Mouse (Mus musculus): ENCODE results near the gene Rfx4.

Gene Rfx4

GRCm38 (mm10) chr10:84755786-84756203 lies at the start of gene Rfx4:
Gene Rfx4 (plus strand): TSS chr10:84756062.
- peak; percentile 92 for DNase-seq (ENCODE audit: low spot score)

- DNase-seq (ENCODE audit: low spot score), result no peak
Observed at GRCm38 (mm10) chr10:84706543-84706942, 49.3 kb upstream of the Rfx4 start.

GRCm38 (mm10) chr10:84707226-84707625 lies 48.6 kb upstream of the Rfx4 start:
- peak; percentile 36 for DNase-seq (ENCODE audit: low spot score)

GRCm38 (mm10) chr10:84707752-84708530 lies 47.9 kb upstream of the Rfx4 start:
- no peak for DNase-seq (ENCODE audit: low spot score)

GRCm38 (mm10) chr10:84710192-84710591 lies 45.7 kb upstream of the Rfx4 start:
- peak; percentile 49 for DNase-seq (ENCODE audit: low spot score)

- DNase-seq (ENCODE audit: low spot score), result peak; percentile 87
Observed at GRCm38 (mm10) chr10:84710827-84711226, 45.0 kb upstream of the Rfx4 start.

- DNase-seq (ENCODE audit: low spot score), result peak; percentile 39
Observed at GRCm38 (mm10) chr10:84711479-84711878, 44.4 kb upstream of the Rfx4 start.

GRCm38 (mm10) chr10:84711940-84712339 lies 43.9 kb upstream of the Rfx4 start:
- DNase-seq (ENCODE audit: low spot score), result no peak

GRCm38 (mm10) chr10:84712532-84712931 lies 43.3 kb upstream of the Rfx4 start:
- DNase-seq (ENCODE audit: low spot score), result no peak

- no peak for DNase-seq (ENCODE audit: low spot score)
Observed at GRCm38 (mm10) chr10:84713043-84713442, 42.8 kb upstream of the Rfx4 start.

- DNase-seq (ENCODE audit: low spot score), result no peak
Observed at GRCm38 (mm10) chr10:84715639-84716038, 40.2 kb upstream of the Rfx4 start.

GRCm38 (mm10) chr10:84716581-84716980 lies 39.3 kb upstream of the Rfx4 start:
- no peak for DNase-seq (ENCODE audit: low spot score)

GRCm38 (mm10) chr10:84722711-84723110 lies 33.2 kb upstream of the Rfx4 start:
- no peak for DNase-seq (ENCODE audit: low spot score)

GRCm38 (mm10) chr10:84727005-84727404 lies 28.9 kb upstream of the Rfx4 start:
- no peak for DNase-seq (ENCODE audit: low spot score)

- DNase-seq (ENCODE audit: low spot score), result no peak
Observed at GRCm38 (mm10) chr10:84727760-84728159, 28.1 kb upstream of the Rfx4 start.

- DNase-seq (ENCODE audit: low spot score), result no peak
Observed at GRCm38 (mm10) chr10:84730078-84730477, 25.8 kb upstream of the Rfx4 start.

GRCm38 (mm10) chr10:84730956-84731355 lies 24.9 kb upstream of the Rfx4 start:
- DNase-seq (ENCODE audit: low spot score), result no peak

- no peak for DNase-seq (ENCODE audit: low spot score)
Observed at GRCm38 (mm10) chr10:84733511-84733910, 22.4 kb upstream of the Rfx4 start.

- peak; percentile 84 for DNase-seq (ENCODE audit: low spot score)
Observed at GRCm38 (mm10) chr10:84754851-84755785, 744 bp upstream of the Rfx4 start.

GRCm38 (mm10) chr10:84756435-84757095 lies 703 bp downstream of the Rfx4 start:
- peak; percentile 74 for DNase-seq (ENCODE audit: low spot score)

GRCm38 (mm10) chr10:84757426-84758199 lies 1.8 kb downstream of the Rfx4 start:
- peak; percentile 50 for DNase-seq (ENCODE audit: low spot score)

GRCm38 (mm10) chr10:84758200-84758468 lies 2.3 kb downstream of the Rfx4 start:
- peak; percentile 48 for DNase-seq (ENCODE audit: low spot score)

Measured in embryo, embryonic 10.5 days (tissue).